In the genomic region with DNA sequence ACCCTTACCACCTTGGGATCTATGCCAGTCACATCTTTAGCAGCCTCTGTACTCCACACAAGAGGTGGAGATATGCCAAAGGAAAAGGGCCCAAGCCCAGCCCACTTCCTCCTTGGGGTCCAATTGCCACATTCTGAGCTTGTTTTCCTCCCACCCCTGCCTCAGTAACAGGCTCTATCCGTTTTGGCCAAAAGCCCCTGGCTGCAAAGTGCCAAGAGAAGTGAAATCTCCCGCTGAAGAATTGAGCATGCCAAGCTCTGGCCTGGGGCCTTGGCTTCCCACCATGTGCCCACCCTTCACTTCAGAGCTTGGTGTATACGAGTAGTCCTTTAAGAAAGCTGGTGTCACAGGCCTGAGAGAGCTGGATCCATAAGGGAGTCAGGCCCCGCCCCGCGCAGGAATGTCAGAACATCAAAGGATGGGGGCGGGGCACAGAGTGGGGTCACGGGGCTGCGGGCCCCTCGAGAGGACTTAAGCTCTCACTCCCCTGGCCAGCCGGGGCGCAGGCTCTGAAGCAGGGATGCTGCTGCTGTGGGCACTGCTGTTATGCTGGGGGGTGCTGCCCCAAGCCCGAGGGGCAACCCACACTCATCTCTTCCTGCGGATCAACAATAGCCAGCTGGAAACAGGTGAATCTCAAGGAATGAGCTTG, we compare ENCODE assay signal across 9 mouse cellular contexts. TPM values are rescaled to one million over a fixed set of nuclear protein-coding genes. Genes with fewer than 3 reads are reported as not detected.
DNase-seq lines count a peak whose midpoint lies in the region; ATAC-seq lines count a peak whose summit lies in the region.
"Had no signal": no experiment of that assay in that cellular context is flagged by ENCODE, and none has a peak within 500 bp of the region (broad histone marks: within the 10 kb centered on the region; RNA-seq: fewer than 3 reads in every experiment).

A gene (plus strand): TSS at position 478 of the 652 bp plus-strand sequence.

- H3K4me2 ChIP-seq in intestine, embryonic 15.5 days (replicated peaks) = 0 out of 2 replicates have a peak within 1 kb of the TSS, but pooled peaks have one; percentile 12
- H3K4me2 ChIP-seq in lung, embryonic 15.5 days = peak within 1 kb of the TSS; percentile 40

- peaks cover 39% of the 10 kb centered on the region for H3K4me1 ChIP-seq in heart, embryonic 10.5 days
- H3K4me1 ChIP-seq in intestine, embryonic 15.5 days (replicated peaks) = peaks cover 11% of the 10 kb centered on the region
- peaks cover 22% of the 10 kb centered on the region for H3K4me1 ChIP-seq in lung, embryonic 15.5 days

- 7% methylated on average over 14 of the region's 14 CpGs for WGBS in heart, embryonic 10.5 days
- WGBS in intestine, embryonic 15.5 days = 5% methylated on average over 14 of the region's 14 CpGs
- WGBS in lung, embryonic 15.5 days = 5% methylated on average over 14 of the region's 14 CpGs

- H3K27me3 ChIP-seq in heart, embryonic 10.5 days (ENCODE audit: insufficient read depth, poor library complexity, severe bottlenecking) = no peaks in the 10 kb centered on the region
- H3K27me3 ChIP-seq in intestine, embryonic 15.5 days (replicated peaks) = no peaks in the 10 kb centered on the region
- H3K27me3 ChIP-seq in lung, embryonic 15.5 days = no peaks in the 10 kb centered on the region

- DNase-seq in heart, embryonic 10.5 days (ENCODE audit: low spot score) = peak; percentile 80
- DNase-seq in heart, adult 9 months (ENCODE audit: low spot score in 2 of 2) = no peak
- DNase-seq in fibroblast of lung, adult 2 months (ENCODE audit: low read depth) = peak; percentile 6
- peak; percentile 64 for DNase-seq in retina, postnatal 1 day
- no peak for DNase-seq in cerebellum, adult 9-11 months
- no peak for DNase-seq in adrenal gland, postnatal 25 days

- H3K4me3 ChIP-seq in heart, embryonic 10.5 days = peak within 1 kb of the TSS; percentile 35
- H3K4me3 ChIP-seq in intestine, embryonic 15.5 days (replicated peaks) = no peak within 1 kb of the TSS
- no peak within 1 kb of the TSS for H3K4me3 ChIP-seq in lung, embryonic 15.5 days

- H3K27ac ChIP-seq in heart, embryonic 10.5 days = peak within 1 kb of the TSS; percentile 67
- H3K27ac ChIP-seq in intestine, embryonic 15.5 days = no peak within 1 kb of the TSS
- H3K27ac ChIP-seq in lung, embryonic 15.5 days = peak within 1 kb of the TSS; percentile 64

- no peaks in the 10 kb centered on the region for H3K9me3 ChIP-seq in heart, embryonic 10.5 days
- H3K9me3 ChIP-seq in intestine, embryonic 15.5 days = no peaks in the 10 kb centered on the region
- H3K9me3 ChIP-seq in lung, embryonic 15.5 days = no peaks in the 10 kb centered on the region

- ATAC-seq in intestine, embryonic 15.5 days = peak; percentile 59
- peak; percentile 71 for ATAC-seq in lung, embryonic 15.5 days (ENCODE audit: borderline replicate concordance, extremely low read depth, low FRiP score, low TSS enrichment)

- H3K9ac ChIP-seq in intestine, embryonic 15.5 days = no peak within 1 kb of the TSS
- H3K9ac ChIP-seq in lung, embryonic 15.5 days = no peak within 1 kb of the TSS

- no peaks in the 10 kb centered on the region for H3K36me3 ChIP-seq in heart, embryonic 10.5 days
- no peaks in the 10 kb centered on the region for H3K36me3 ChIP-seq in intestine, embryonic 15.5 days
- H3K36me3 ChIP-seq in lung, embryonic 15.5 days = no peaks in the 10 kb centered on the region

RNA-seq across cellular contexts. Expression of the gene that starts here (rescaled TPM):
- 0.48 and 0.51 TPM in 2 replicates for polyA plus RNA-seq in heart, embryonic 10.5 days (2016; fragmentation: Nextera tagmentation; extraction: Ambion mirVana)
- 0.09 and 0.13 TPM in 2 replicates for polyA plus RNA-seq in intestine, embryonic 15.5 days (2015; fragmentation: Nextera tagmentation; extraction: Ambion mirVana)
- 1.0 and 1.2 TPM in 2 replicates for polyA plus RNA-seq in lung, embryonic 15.5 days (2015; fragmentation: Nextera tagmentation; extraction: Ambion mirVana)
- not detected in 2 replicates for total RNA-seq in adrenal gland, postnatal 25 days (2021)
- polyA plus RNA-seq: small intestine, adult 2 months had no signal

Comparison
In these comparisons a context has a peak if more than half of its experiments do, and no peak if none do; other contexts are left out.
1. Peak in DNase-seq, H3K4me3 ChIP-seq and H3K27ac ChIP-seq in heart, embryonic 10.5 days; RNA of the gene not detected or under 1 TPM.
2. Peak in ATAC-seq and H3K4me2 ChIP-seq in intestine, embryonic 15.5 days; RNA of the gene not detected or under 1 TPM.
3. DNase-seq: peak in fibroblast of lung, adult 2 months (single experiment) and retina, postnatal 1 day (single experiment); none in heart, adult 9 months (0 of 2), cerebellum, adult 9-11 months (single experiment) and adrenal gland, postnatal 25 days (single experiment).